8 mouse cellular contexts compared by ENCODE assay signal in genomic region chr19:41913774-41914591, GRCm38 (mm10). TPM values are rescaled to one million over a fixed set of nuclear protein-coding genes. Genes with fewer than 3 reads are reported as not detected.
DNase-seq lines count a peak whose midpoint lies in the region; ATAC-seq and TF ChIP-seq lines count a peak whose summit lies in the region.

No protein-coding gene starts in this region.

- TF ChIP-seq CTCF in heart, adult 2 months (IDR thresholded peaks at IDR 0.05) = no peak

- 23% methylated on average over 6 of the region's 6 CpGs for WGBS in heart, embryonic 14.5 days
- WGBS in heart, adult 2 months = 40% methylated on average over 6 of the region's 6 CpGs
- 41% methylated on average over 6 of the region's 6 CpGs for WGBS in hindbrain, embryonic 12.5 days
- 38% methylated on average over 6 of the region's 6 CpGs for WGBS in midbrain, embryonic 12.5 days

- DNase-seq in heart, adult 2 months = no peak
- peak; percentile 71 for DNase-seq in Muller cell, postnatal 12 days (ENCODE audit: inconsistent ontology term)
- no peak for DNase-seq in layer of hippocampus, adult 8-10 months (ENCODE audit: low spot score in 2 of 2)
- no peak for DNase-seq in cerebellum, adult 11 months
- no peak for DNase-seq in spleen, postnatal 10 days (ENCODE audit: low spot score in 2 of 2)

- peak overlapping the region; percentile 100 for H3K9ac ChIP-seq in heart, embryonic 14.5 days (ENCODE audit: low read length)
- H3K9ac ChIP-seq in heart, adult 2 months (ENCODE audit: low read depth, low read length) = no peak overlapping the region
- H3K9ac ChIP-seq in hindbrain, embryonic 12.5 days = peak overlapping the region; percentile 93
- peak overlapping the region; percentile 88 for H3K9ac ChIP-seq in midbrain, embryonic 12.5 days (replicated peaks)

- TF ChIP-seq POLR2A in heart, adult 2 months (IDR thresholded peaks at IDR 0.05; ENCODE audit: insufficient read depth, low read depth, low read length) = no peak

- no peak for TF ChIP-seq EP300 in heart, adult 2 months (IDR thresholded peaks at IDR 0.05; ENCODE audit: insufficient read depth, low read depth, low read length)

- H3K27me3 ChIP-seq in heart, embryonic 14.5 days (ENCODE audit: control insufficient read depth, insufficient read depth, low read length) = no peaks in the 10 kb centered on the region
- H3K27me3 ChIP-seq in heart, adult 2 months (ENCODE audit: control insufficient read depth, insufficient read depth, low read length) = no peaks in the 10 kb centered on the region
- no peaks in the 10 kb centered on the region for H3K27me3 ChIP-seq in hindbrain, embryonic 12.5 days
- no peaks in the 10 kb centered on the region for H3K27me3 ChIP-seq in midbrain, embryonic 12.5 days

- H3K4me3 ChIP-seq in heart, embryonic 14.5 days (ENCODE audit: control insufficient read depth in 1 of 2, insufficient read depth in 1 of 2, low read depth in 1 of 2, low read length in 2 of 2) = peak overlapping the region; percentile 98 to 99
- no peak overlapping the region; the same call in 1 of the 2 replicates for H3K4me3 ChIP-seq in heart, adult 2 months
- H3K4me3 ChIP-seq in hindbrain, embryonic 12.5 days = peak overlapping the region; percentile 93
- peak overlapping the region; percentile 92 for H3K4me3 ChIP-seq in midbrain, embryonic 12.5 days

- peak overlapping the region; percentile 77 for H3K4me2 ChIP-seq in heart, embryonic 14.5 days (ENCODE audit: low read length)
- H3K4me2 ChIP-seq in hindbrain, embryonic 12.5 days (replicated peaks) = peak overlapping the region; percentile 65
- H3K4me2 ChIP-seq in midbrain, embryonic 12.5 days (replicated peaks) = peak overlapping the region; percentile 90

- H3K4me1 ChIP-seq in heart, embryonic 14.5 days (ENCODE audit: control insufficient read depth in 2 of 2, insufficient read depth in 2 of 2, low read length in 2 of 2) = peaks cover 4 to 14% of the 10 kb centered on the region in 2 experiments
- peaks cover 10% of the 10 kb centered on the region for H3K4me1 ChIP-seq in heart, adult 2 months (ENCODE audit: control insufficient read depth, insufficient read depth, low read length)
- peaks cover 20% of the 10 kb centered on the region for H3K4me1 ChIP-seq in hindbrain, embryonic 12.5 days
- peaks cover 18% of the 10 kb centered on the region for H3K4me1 ChIP-seq in midbrain, embryonic 12.5 days

- 0 out of 2 replicates have a peak, but pooled peaks cover 3% of the 10 kb centered on the region for H3K79me2 ChIP-seq in heart, adult 2 months (replicated peaks; ENCODE audit: control insufficient read depth, insufficient read depth, low read length)

- no peaks in the 10 kb centered on the region for H3K9me3 ChIP-seq in heart, embryonic 14.5 days (ENCODE audit: control insufficient read depth, low read length)
- no peaks in the 10 kb centered on the region for H3K9me3 ChIP-seq in hindbrain, embryonic 12.5 days (replicated peaks)
- no peaks in the 10 kb centered on the region for H3K9me3 ChIP-seq in midbrain, embryonic 12.5 days

- H3K27ac ChIP-seq in heart, embryonic 14.5 days (replicated peaks in 1 of 2; ENCODE audit: control insufficient read depth in 1 of 2, insufficient read depth in 1 of 2, low read depth in 2 of 2, low read length in 2 of 2) = peak overlapping the region in 1 of 2 experiments; percentile 97; a peak in 2 of 4 replicates
- no peak overlapping the region for H3K27ac ChIP-seq in heart, adult 2 months
- H3K27ac ChIP-seq in hindbrain, embryonic 12.5 days = no peak overlapping the region
- peak overlapping the region; percentile 26; the same call in 1 of the 2 replicates for H3K27ac ChIP-seq in midbrain, embryonic 12.5 days (replicated peaks)

- intact Hi-C loops in heart, adult 2 months (cut with DNase I) = loop anchor here (2.0 to 5.0 kb wide), 4 partner anchors 19 to 178 kb away; partner anchors contain the start of genes Exosc1, Frat2, Pi4k2a and Zdhhc16

- ATAC-seq in heart, embryonic 14.5 days (ENCODE audit: insufficient number of reproducible peaks, insufficient read depth, low FRiP score, low read depth) = no peak
- no peak for ATAC-seq in hindbrain, embryonic 12.5 days (ENCODE audit: low FRiP score)
- no peak for ATAC-seq in midbrain, embryonic 12.5 days (ENCODE audit: low FRiP score, low read depth)

- peaks cover 42% of the 10 kb centered on the region for H3K36me3 ChIP-seq in heart, embryonic 14.5 days (ENCODE audit: control insufficient read depth, insufficient read depth, low read length)
- peaks cover 23% of the 10 kb centered on the region for H3K36me3 ChIP-seq in heart, adult 2 months (ENCODE audit: control insufficient read depth, insufficient read depth, low read length)
- peaks cover 26% of the 10 kb centered on the region for H3K36me3 ChIP-seq in hindbrain, embryonic 12.5 days
- H3K36me3 ChIP-seq in midbrain, embryonic 12.5 days = peaks cover 27% of the 10 kb centered on the region

RNA-seq across cellular contexts. Expression of gene Pgam1, which starts 2.3 kb away (rescaled TPM):
- 787 and 805 TPM in 2 replicates for polyA plus RNA-seq in heart, embryonic 14.5 days (2014; fragmentation: Nextera tagmentation; extraction: Ambion mirVana)
- 100 to 1,000 TPM; 122 to 135 TPM for total RNA-seq in heart, adult 2 months (2021)
- polyA plus RNA-seq in heart, adult 2 months (2012; rRNA removed) = 111 and 162 TPM in 2 replicates
- 514 and 546 TPM in 2 replicates for polyA plus RNA-seq in hindbrain, embryonic 12.5 days (2016; fragmentation: Nextera tagmentation; extraction: Ambion mirVana)
- 514 and 531 TPM in 2 replicates for polyA plus RNA-seq in midbrain, embryonic 12.5 days (2016; fragmentation: Nextera tagmentation; extraction: Ambion mirVana)
- total RNA-seq in layer of hippocampus, adult 8-10 months (2022) = 100 to 1,000 TPM; 520 to 573 (median 534) TPM

RNA-seq across cellular contexts. Expression of gene Rrp12, which starts 18.0 kb away (rescaled TPM):
- polyA plus RNA-seq in heart, embryonic 14.5 days (2014; fragmentation: Nextera tagmentation; extraction: Ambion mirVana) = 5.8 and 6.4 TPM in 2 replicates
- 10 to 100 TPM; 13.7 to 17.4 TPM for total RNA-seq in heart, adult 2 months (2021)
- 6.6 and 6.9 TPM in 2 replicates for polyA plus RNA-seq in heart, adult 2 months (2012; rRNA removed)
- polyA plus RNA-seq in hindbrain, embryonic 12.5 days (2016; fragmentation: Nextera tagmentation; extraction: Ambion mirVana) = 18.3 and 20.9 TPM in 2 replicates
- 22.8 and 22.9 TPM in 2 replicates for polyA plus RNA-seq in midbrain, embryonic 12.5 days (2016; fragmentation: Nextera tagmentation; extraction: Ambion mirVana)
- total RNA-seq in layer of hippocampus, adult 8-10 months (2022) = 10 to 100 TPM; 33.0 to 34.6 (median 33.5) TPM

RNA-seq across cellular contexts. Expression of gene Exosc1, which starts 19.2 kb away (rescaled TPM):
- polyA plus RNA-seq in heart, embryonic 14.5 days (2014; fragmentation: Nextera tagmentation; extraction: Ambion mirVana) = 40.8 and 42.0 TPM in 2 replicates
- total RNA-seq in heart, adult 2 months (2021) = 10 to 100 TPM; 13.2 to 13.9 TPM
- polyA plus RNA-seq in heart, adult 2 months (2012; rRNA removed) = 9.8 and 9.9 TPM in 2 replicates
- 63.1 and 64.4 TPM in 2 replicates for polyA plus RNA-seq in hindbrain, embryonic 12.5 days (2016; fragmentation: Nextera tagmentation; extraction: Ambion mirVana)
- 73.1 and 76.8 TPM in 2 replicates for polyA plus RNA-seq in midbrain, embryonic 12.5 days (2016; fragmentation: Nextera tagmentation; extraction: Ambion mirVana)
- total RNA-seq in layer of hippocampus, adult 8-10 months (2022) = 10 to 100 TPM; 25.5 to 34.9 (median 29.1) TPM

RNA-seq across cellular contexts. Expression of gene Zdhhc16, which starts 19.3 kb away (rescaled TPM):
- polyA plus RNA-seq in heart, embryonic 14.5 days (2014; fragmentation: Nextera tagmentation; extraction: Ambion mirVana) = 42.3 and 47.8 TPM in 2 replicates
- total RNA-seq in heart, adult 2 months (2021) = 10 to 100 TPM; 12.3 to 14.6 TPM
- 40.3 and 53.3 TPM in 2 replicates for polyA plus RNA-seq in heart, adult 2 months (2012; rRNA removed)
- 75.8 and 76.4 TPM in 2 replicates for polyA plus RNA-seq in hindbrain, embryonic 12.5 days (2016; fragmentation: Nextera tagmentation; extraction: Ambion mirVana)
- 79.9 and 82.6 TPM in 2 replicates for polyA plus RNA-seq in midbrain, embryonic 12.5 days (2016; fragmentation: Nextera tagmentation; extraction: Ambion mirVana)
- total RNA-seq in layer of hippocampus, adult 8-10 months (2022) = 10 to 100 TPM; 43.5 to 47.4 (median 44.0) TPM
